Mouse (Mus musculus): ENCODE measurements around the gene Hyal2. TPM values are rescaled to one million over a fixed set of nuclear protein-coding genes. Genes with fewer than 3 reads are reported as not detected.
A peak's percentile ranks its signal among the peaks of the same experiment; 100 is the strongest.

The Hyal2 gene
- polyA plus RNA-seq, 1 experiment = 4.1 TPM

DNA sequence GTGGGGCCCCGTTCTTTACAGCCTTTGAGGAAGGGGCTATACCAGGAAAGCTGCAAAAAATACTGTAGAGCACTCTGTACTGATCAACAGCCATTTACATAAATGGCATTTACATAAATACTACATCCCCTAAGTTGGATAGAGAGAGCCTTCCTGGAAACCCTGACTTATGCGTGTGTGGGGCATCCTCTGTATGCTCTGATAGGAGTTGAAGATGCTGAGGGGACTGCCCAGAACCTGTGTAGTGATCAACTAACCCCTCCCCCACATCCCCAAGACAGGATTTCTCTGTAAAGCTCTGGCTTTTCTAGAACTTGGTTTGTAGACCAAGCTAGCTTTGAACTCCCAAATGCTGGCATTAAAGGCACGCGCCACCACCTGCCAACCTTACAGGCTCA is 41.7 kb downstream of the Hyal2 start:
- Histone ChIP-seq H3K27me3 (ENCODE audit: control insufficient read depth) (peaks cover 8% of the 10 kb centered on the region), H3K9me3 (ENCODE audit: control insufficient read depth, low read length) (no peaks in the 10 kb centered on the region), H3K4me1 (ENCODE audit: control insufficient read depth) (peaks cover 55% of the 10 kb centered on the region), H3K36me3 (ENCODE audit: control insufficient read depth) (peaks cover 8% of the 10 kb centered on the region), H3K4me3 (replicated peaks) (no peak overlapping the region)
- TF ChIP-seq GATA1 (IDR thresholded peaks at IDR 0.05; ENCODE audit: low read length) (no peak), TAL1 (IDR thresholded peaks at IDR 0.05; ENCODE audit: low read length) (no peak)

DNA sequence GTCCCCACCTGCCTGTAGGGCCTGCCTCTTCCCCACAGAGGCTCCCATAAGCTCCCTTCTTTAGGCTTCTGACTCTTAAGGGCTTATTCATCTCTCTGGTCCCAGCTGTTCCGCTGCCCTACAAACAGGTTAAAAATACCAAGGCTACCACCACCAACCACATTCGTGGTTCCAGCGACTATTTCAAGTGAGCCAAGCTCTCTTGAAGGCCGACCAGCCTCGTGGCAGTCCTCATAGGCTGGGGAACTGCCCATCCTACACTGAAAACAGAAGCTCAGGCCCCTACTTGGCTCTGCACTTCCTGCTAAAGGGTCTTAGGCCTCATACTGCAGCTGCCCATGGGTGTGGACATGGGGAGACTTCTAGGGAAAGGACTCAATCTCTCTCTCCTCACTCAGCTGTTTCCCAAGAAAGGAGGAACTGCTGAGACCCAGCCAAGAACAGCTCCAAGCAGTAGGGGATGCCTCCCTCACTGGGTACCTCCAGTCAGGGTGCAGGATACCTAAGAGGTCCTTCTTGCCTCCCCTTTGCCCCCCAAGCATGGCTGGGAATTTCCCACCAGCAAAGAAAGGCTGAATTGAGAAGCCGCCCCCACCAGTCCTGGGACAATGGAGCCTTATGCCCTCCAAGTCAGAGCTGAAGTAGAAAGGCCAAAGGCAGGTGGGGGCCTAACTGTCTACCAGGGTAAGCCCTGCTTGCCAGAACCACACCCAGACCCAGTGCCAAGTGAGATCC is 43.9 kb downstream of the Hyal2 start:
- peaks cover 30% of the 10 kb centered on the region for H3K36me3 ChIP-seq (ENCODE audit: control insufficient read depth)
- H3K4me3 ChIP-seq (replicated peaks) = peak overlapping the region; percentile 65
- peaks cover 2% of the 10 kb centered on the region for H3K27me3 ChIP-seq (ENCODE audit: control insufficient read depth)
- TF ChIP-seq GATA1 (IDR thresholded peaks at IDR 0.05; ENCODE audit: low read length) (no peak), TAL1 (IDR thresholded peaks at IDR 0.05; ENCODE audit: low read length) (no peak)
- H3K4me1 ChIP-seq (ENCODE audit: control insufficient read depth) = peaks cover 44% of the 10 kb centered on the region
- H3K9me3 ChIP-seq (ENCODE audit: control insufficient read depth, low read length) = no peaks in the 10 kb centered on the region

DNA sequence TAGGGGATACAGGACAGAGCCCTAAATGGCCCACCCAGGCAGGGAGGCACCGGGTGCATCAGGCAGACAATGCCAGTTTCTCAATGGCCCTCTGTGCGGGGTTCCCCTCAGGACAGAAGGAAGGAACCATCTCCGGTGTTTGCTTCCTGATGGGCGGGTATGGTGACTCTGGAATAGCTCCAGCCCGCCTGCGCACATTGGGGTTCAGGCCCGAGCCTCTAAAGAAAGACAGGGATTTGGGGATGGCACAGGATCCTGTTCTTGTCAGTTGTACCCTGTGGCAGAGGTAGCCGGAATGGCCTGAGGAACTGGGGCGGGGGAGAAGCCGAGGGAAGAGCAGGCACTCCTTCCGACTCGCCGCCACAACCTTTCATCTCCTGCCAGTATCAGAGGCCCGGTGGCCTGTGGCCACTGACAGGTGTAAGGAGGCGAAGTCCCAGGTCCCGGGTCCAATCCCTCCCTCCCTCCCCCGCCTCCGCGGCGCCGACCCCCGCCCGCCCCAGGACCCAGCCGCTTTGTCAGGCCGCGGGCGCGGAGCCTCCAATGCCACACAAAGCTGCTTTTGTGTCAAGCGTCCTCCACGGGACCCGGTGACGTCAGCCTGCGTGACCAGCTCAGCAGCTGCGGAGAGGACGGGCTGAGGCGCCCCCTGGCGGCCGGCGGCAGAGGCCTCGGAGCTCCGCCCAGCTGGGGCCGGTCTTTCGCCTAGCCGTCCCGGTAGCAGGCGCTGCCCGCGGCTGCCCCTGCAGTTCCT is 44.6 kb downstream of the Hyal2 start:
- TF ChIP-seq TAL1 (IDR thresholded peaks at IDR 0.05; ENCODE audit: low read length) (no peak), GATA1 (IDR thresholded peaks at IDR 0.05; ENCODE audit: low read length) (no peak)
- H3K36me3 ChIP-seq (ENCODE audit: control insufficient read depth) = peaks cover 35% of the 10 kb centered on the region
- no peaks in the 10 kb centered on the region for H3K9me3 ChIP-seq (ENCODE audit: control insufficient read depth, low read length)
- peak overlapping the region; percentile 65 for H3K4me3 ChIP-seq (replicated peaks)
- H3K4me1 ChIP-seq (ENCODE audit: control insufficient read depth) = peaks cover 37% of the 10 kb centered on the region
- H3K27me3 ChIP-seq (ENCODE audit: control insufficient read depth) = no peaks in the 10 kb centered on the region

DNA sequence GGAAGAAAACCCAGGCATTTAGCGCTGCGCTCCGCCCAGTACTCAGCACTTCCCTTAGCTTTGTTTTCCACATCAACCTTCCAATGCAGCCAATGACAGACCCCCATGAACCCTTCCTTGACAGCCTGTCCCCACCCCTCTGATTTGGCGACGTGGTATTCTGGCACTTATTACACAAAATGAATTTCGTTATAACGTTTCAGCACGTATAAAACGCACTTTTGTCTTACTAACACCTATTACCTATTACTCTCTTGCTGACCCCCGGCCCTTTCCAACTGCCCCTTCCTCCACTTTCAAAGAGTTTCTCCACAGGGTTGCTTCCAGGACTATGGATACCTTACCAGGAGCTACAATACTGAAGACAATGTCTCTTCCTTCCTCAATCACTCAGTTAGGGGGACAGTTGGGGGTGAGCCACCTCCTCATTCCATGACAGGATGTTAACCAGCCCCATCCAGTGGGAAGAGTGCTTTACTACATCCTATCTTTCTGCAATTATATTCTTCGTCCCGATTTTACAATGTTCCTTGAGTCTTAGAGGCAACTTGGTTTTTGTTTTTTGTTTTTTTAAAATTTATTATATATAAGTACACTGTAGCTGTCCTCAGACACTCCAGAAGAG is 45.3 kb downstream of the Hyal2 start:
- peaks cover 31% of the 10 kb centered on the region for H3K4me1 ChIP-seq (ENCODE audit: control insufficient read depth)
- no peaks in the 10 kb centered on the region for H3K9me3 ChIP-seq (ENCODE audit: control insufficient read depth, low read length)
- H3K36me3 ChIP-seq (ENCODE audit: control insufficient read depth) = peaks cover 40% of the 10 kb centered on the region
- H3K4me3 ChIP-seq (replicated peaks) = peak overlapping the region; percentile 65
- H3K27me3 ChIP-seq (ENCODE audit: control insufficient read depth) = no peaks in the 10 kb centered on the region
- TF ChIP-seq GATA1 (IDR thresholded peaks at IDR 0.05; ENCODE audit: low read length) (no peak), TAL1 (IDR thresholded peaks at IDR 0.05; ENCODE audit: low read length) (no peak)

DNA sequence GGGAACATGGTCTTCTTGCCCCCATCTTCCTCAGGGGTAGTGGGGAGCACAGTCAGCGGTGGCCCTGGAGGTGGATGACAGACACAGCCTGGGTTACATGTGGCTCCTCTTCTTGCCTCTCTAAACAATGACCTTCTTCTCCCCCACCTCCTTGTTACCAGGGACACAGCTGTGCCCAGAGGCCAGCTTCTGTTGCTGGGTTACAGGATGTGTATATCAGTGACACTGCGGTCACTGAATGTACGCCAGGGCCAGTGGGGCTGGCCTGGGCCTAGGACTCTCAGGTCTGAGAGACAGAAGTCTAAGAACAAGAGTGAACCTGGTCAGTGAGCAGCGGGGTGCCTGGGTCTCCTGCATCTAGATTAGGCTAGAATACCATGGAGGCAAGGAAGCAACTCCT is 47.3 kb downstream of the Hyal2 start:
- Histone ChIP-seq H3K9me3 (ENCODE audit: control insufficient read depth, low read length) (no peaks in the 10 kb centered on the region), H3K4me3 (replicated peaks) (no peak overlapping the region), H3K36me3 (ENCODE audit: control insufficient read depth) (peaks cover 60% of the 10 kb centered on the region), H3K4me1 (ENCODE audit: control insufficient read depth) (peaks cover 36% of the 10 kb centered on the region), H3K27me3 (ENCODE audit: control insufficient read depth) (no peaks in the 10 kb centered on the region)
- TF ChIP-seq TAL1 (IDR thresholded peaks at IDR 0.05; ENCODE audit: low read length) (no peak), GATA1 (IDR thresholded peaks at IDR 0.05; ENCODE audit: low read length) (no peak)

DNA sequence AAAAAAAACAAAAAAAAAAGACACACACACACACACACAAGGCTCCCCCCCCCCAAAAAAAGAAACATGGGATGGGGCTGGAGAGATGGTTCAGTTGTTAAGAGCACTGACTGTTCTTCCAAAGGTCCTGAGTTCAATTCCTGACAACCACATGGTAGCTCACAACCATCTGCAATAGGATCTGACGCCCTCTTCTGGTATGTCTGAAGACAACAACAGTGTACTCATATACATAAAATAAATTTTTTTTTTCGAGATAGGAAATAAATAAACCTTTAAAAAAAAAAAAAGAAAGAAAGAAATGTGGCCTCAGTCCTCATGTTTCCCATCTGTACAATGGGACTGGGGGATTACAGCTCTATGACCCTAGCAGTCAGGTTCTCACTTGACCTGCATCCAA is 49.7 kb downstream of the Hyal2 start:
- no peaks in the 10 kb centered on the region for H3K9me3 ChIP-seq (ENCODE audit: control insufficient read depth, low read length)

DNA sequence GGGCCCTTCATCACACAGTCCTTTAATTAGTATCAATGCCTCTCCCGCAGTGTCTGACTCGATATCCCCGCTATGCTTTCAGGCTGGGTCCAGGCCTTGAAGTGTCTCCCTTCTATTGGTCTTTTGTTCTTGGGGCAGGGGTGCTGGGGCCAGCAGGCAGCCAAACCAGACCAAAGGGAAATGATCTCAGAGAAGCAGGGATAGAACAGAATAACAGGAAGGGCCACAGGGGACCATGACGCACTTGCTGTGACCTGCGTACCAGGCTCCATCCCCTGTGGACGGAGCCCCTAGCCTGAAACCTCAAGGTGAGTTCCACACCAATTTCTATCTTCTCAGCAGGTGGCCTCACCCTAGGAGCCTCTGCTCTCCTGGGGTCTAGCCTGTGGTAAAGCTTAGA is 50.4 kb downstream of the Hyal2 start:
- Histone ChIP-seq H3K9me3 (ENCODE audit: control insufficient read depth, low read length) (no peaks in the 10 kb centered on the region), H3K4me1 (ENCODE audit: control insufficient read depth) (peaks cover 17% of the 10 kb centered on the region), H3K4me3 (replicated peaks) (no peak overlapping the region), H3K36me3 (ENCODE audit: control insufficient read depth) (peaks cover 77% of the 10 kb centered on the region), H3K27me3 (ENCODE audit: control insufficient read depth) (no peaks in the 10 kb centered on the region)
- TF ChIP-seq GATA1 (IDR thresholded peaks at IDR 0.05; ENCODE audit: low read length) (no peak), TAL1 (IDR thresholded peaks at IDR 0.05; ENCODE audit: low read length) (no peak)

More for the DNA sequence above, 49.7 kb downstream of the Hyal2 start:
- Histone ChIP-seq H3K36me3 (ENCODE audit: control insufficient read depth) (peaks cover 73% of the 10 kb centered on the region), H3K4me1 (ENCODE audit: control insufficient read depth) (peaks cover 22% of the 10 kb centered on the region), H3K4me3 (replicated peaks) (no peak overlapping the region), H3K27me3 (ENCODE audit: control insufficient read depth) (no peaks in the 10 kb centered on the region)
- TF ChIP-seq TAL1 (IDR thresholded peaks at IDR 0.05; ENCODE audit: low read length) = no peak
- TF ChIP-seq GATA1 (IDR thresholded peaks at IDR 0.05; ENCODE audit: low read length) = no peak

DNA sequence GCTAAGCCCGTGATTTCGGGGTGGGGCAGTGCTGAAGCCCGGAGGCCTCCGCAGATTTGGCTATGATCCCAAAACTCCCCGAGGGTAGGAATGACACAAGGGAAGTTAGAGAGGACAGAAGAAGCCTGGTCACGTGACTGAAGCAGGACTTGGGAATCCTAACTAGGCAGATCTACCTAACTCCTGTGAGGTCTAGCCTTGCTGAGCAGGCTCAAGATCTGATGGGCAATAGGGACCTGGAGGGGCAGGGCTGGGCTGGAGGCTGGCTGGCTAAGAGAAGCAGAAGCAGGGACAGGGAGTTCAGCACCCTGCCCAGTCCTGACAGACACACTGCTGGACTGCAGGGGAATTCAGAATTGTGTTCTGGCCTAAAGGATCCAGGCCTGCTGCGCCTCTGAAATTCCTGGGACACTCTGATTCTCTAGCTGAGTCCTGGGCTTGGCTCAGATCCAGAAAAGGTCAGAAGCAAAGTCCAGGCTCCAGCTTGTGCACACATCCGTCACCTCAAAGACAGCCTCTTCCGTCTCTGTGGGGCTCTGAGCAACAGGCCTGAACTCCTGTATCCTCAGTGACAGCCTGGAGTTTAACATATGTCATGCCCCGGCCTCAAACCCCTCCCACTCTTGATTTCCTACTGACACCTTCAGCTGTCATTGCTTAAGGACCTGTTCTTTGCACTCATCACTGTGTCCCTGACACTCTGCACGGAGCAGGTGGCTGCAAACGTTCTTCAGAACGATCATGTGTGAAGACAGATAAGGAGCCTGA is 51.2 kb downstream of the Hyal2 start:
- Histone ChIP-seq H3K4me3 (replicated peaks) (no peak overlapping the region), H3K36me3 (ENCODE audit: control insufficient read depth) (peaks cover 82% of the 10 kb centered on the region), H3K27me3 (ENCODE audit: control insufficient read depth) (no peaks in the 10 kb centered on the region), H3K9me3 (ENCODE audit: control insufficient read depth, low read length) (no peaks in the 10 kb centered on the region), H3K4me1 (ENCODE audit: control insufficient read depth) (peaks cover 12% of the 10 kb centered on the region)
- TF ChIP-seq TAL1 (IDR thresholded peaks at IDR 0.05; ENCODE audit: low read length) (no peak), GATA1 (IDR thresholded peaks at IDR 0.05; ENCODE audit: low read length) (no peak)
